Mouse (Mus musculus): ENCODE results near the gene Kdm1b.
A peak's percentile ranks its signal among the peaks of the same experiment; 100 is the strongest.

Kdm1b gene

GRCm38 (mm10) chr13:47062756-47063155 lies 19.5 kb downstream of the Kdm1b start:
- no peak for DNase-seq (ENCODE audit: low spot score in 2 of 2)

GRCm38 (mm10) chr13:47063985-47064760 lies 20.9 kb downstream of the Kdm1b start:
- DNase-seq (ENCODE audit: low spot score in 2 of 2) = no peak

GRCm38 (mm10) chr13:47066516-47066915 lies 23.2 kb downstream of the Kdm1b start:
- DNase-seq (ENCODE audit: low spot score in 2 of 2) = no peak

- no peak for DNase-seq (ENCODE audit: low spot score in 2 of 2)
These were observed 23.7 kb downstream of the Kdm1b start for GRCm38 (mm10) chr13:47067001-47067400.

GRCm38 (mm10) chr13:47070329-47071080 lies 27.2 kb downstream of the Kdm1b start:
- DNase-seq (ENCODE audit: low spot score in 2 of 2) = no peak

GRCm38 (mm10) chr13:47071871-47072270 lies 28.6 kb downstream of the Kdm1b start:
- DNase-seq (ENCODE audit: low spot score in 2 of 2) = no peak

GRCm38 (mm10) chr13:47072484-47072883 lies 29.2 kb downstream of the Kdm1b start:
- DNase-seq (ENCODE audit: low spot score in 2 of 2) = no peak

- no peak for DNase-seq (ENCODE audit: low spot score in 2 of 2)
These were observed 32.9 kb downstream of the Kdm1b start for GRCm38 (mm10) chr13:47076156-47076555.

- no peak for DNase-seq (ENCODE audit: low spot score in 2 of 2)
These were observed 34.1 kb downstream of the Kdm1b start for GRCm38 (mm10) chr13:47077367-47077766.

- no peak for DNase-seq (ENCODE audit: low spot score in 2 of 2)
These were observed 35.5 kb downstream of the Kdm1b start for GRCm38 (mm10) chr13:47078799-47079198.

- no peak for DNase-seq (ENCODE audit: low spot score in 2 of 2)
These were observed 37.7 kb downstream of the Kdm1b start for GRCm38 (mm10) chr13:47080905-47081505.

GRCm38 (mm10) chr13:47088433-47088832 lies 45.1 kb downstream of the Kdm1b start:
- no peak for DNase-seq (ENCODE audit: low spot score in 2 of 2)

- no peak for DNase-seq (ENCODE audit: low spot score in 2 of 2)
These were observed 46.0 kb downstream of the Kdm1b start for GRCm38 (mm10) chr13:47089271-47089670.

- DNase-seq (ENCODE audit: low spot score in 2 of 2) = no peak
These were observed 50.5 kb downstream of the Kdm1b start for GRCm38 (mm10) chr13:47093791-47094190.

- DNase-seq (ENCODE audit: low spot score in 2 of 2) = no peak
These were observed 53.3 kb downstream of the Kdm1b start for GRCm38 (mm10) chr13:47096591-47096990.

- no peak for DNase-seq (ENCODE audit: low spot score in 2 of 2)
These were observed 56.0 kb downstream of the Kdm1b start for GRCm38 (mm10) chr13:47099265-47099664.

GRCm38 (mm10) chr13:47100587-47100986 lies 57.3 kb downstream of the Kdm1b start:
- DNase-seq (ENCODE audit: low spot score in 2 of 2) = no peak

GRCm38 (mm10) chr13:47104146-47104545 lies 60.8 kb downstream of the Kdm1b start:
- DNase-seq (ENCODE audit: low spot score in 2 of 2) = no peak

GRCm38 (mm10) chr13:47104856-47105541 lies 61.7 kb downstream of the Kdm1b start:
- peak; percentile 20 to 28 for DNase-seq (ENCODE audit: low spot score in 2 of 2)

GRCm38 (mm10) chr13:47105711-47106579 lies 62.6 kb downstream of the Kdm1b start, which contains the start of gene Dek:
Gene Dek (minus strand): TSS chr13:47106201.
- peak; percentile 80 to 86 for DNase-seq (ENCODE audit: low spot score in 2 of 2)

- DNase-seq (ENCODE audit: low spot score in 2 of 2) = peak in 1 of 2 experiments; percentile 68
These were observed 63.2 kb downstream of the Kdm1b start for GRCm38 (mm10) chr13:47106580-47106888.
